Mouse (Mus musculus): ENCODE measurements at regions not wholly inside any gene's neighbourhood (a gene's known extent, or its start where the extent isn't known, plus 50 kb on each side); places are given as distances from the start of the nearest gene placed in this dataset.

GRCm38 (mm10) chr14:99592922-99593321 is 294.4 kb downstream of the Klf5 start:
- TF ChIP-seq EP300 (IDR thresholded peaks at IDR 0.05; ENCODE audit: low read depth) (no peak), CTCF (IDR thresholded peaks at IDR 0.05; ENCODE audit: low read depth) (no peak)

Data from heart, postnatal 0 days (tissue).